Mouse (Mus musculus): Measurements from ENCODE around the gene Fnd3c2. TPM values are rescaled to one million over a fixed set of nuclear protein-coding genes. Genes with fewer than 3 reads are reported as not detected.
A peak's percentile ranks its signal among the peaks of the same experiment; 100 is the strongest.

The Fnd3c2 gene
- polyA plus RNA-seq, 1 experiment from 2014 or later = not detected

GRCm38 (mm10) chrX:106189356-106189755 lies 65.8 kb downstream of the Fnd3c2 start:
- Histone ChIP-seq H3K4me1 (ENCODE audit: control insufficient read depth, insufficient read depth, low read length) (peaks cover 9% of the 10 kb centered on the region; the same call in 1 of the 2 replicates), H3K27ac (ENCODE audit: low read depth, low read length) (no peak overlapping the region), H3K9ac (ENCODE audit: low read length) (no peak overlapping the region; the same call in 1 of the 2 replicates), H3K36me3 (ENCODE audit: control insufficient read depth, insufficient read depth, low read length) (peaks cover 7% of the 10 kb centered on the region; the same call in 1 of the 2 replicates), H3K27me3 (replicated peaks; ENCODE audit: control insufficient read depth, insufficient read depth, low read length) (no peaks in the 10 kb centered on the region), H3K9me3 (replicated peaks; ENCODE audit: control insufficient read depth, low read length) (no peaks in the 10 kb centered on the region), H3K4me2 (ENCODE audit: low read length) (peak overlapping the region; percentile 63), H3K4me3 (ENCODE audit: low read depth, low read length) (peak overlapping the region; percentile 39)
- DNase-seq (ENCODE audit: low spot score) (no peak), ATAC-seq (no peak)
- 65% methylated on average over 5 of the region's 5 CpGs for WGBS

GRCm38 (mm10) chrX:106187737-106188136 lies 67.4 kb downstream of the Fnd3c2 start:
- WGBS = 35% methylated on average over 12 of the region's 12 CpGs
- ATAC-seq (no peak), DNase-seq (ENCODE audit: low spot score) (no peak)
- H3K9ac ChIP-seq (ENCODE audit: low read length) = peak overlapping the region; percentile 58
- peak overlapping the region; percentile 63 for H3K4me2 ChIP-seq (ENCODE audit: low read length)
- H3K27ac ChIP-seq (ENCODE audit: low read depth, low read length) = no peak overlapping the region
- H3K36me3 ChIP-seq (ENCODE audit: control insufficient read depth, insufficient read depth, low read length) = no peaks in the 10 kb centered on the region
- H3K9me3 ChIP-seq (replicated peaks; ENCODE audit: control insufficient read depth, low read length) = no peaks in the 10 kb centered on the region
- peaks cover 9% of the 10 kb centered on the region; the same call in 1 of the 2 replicates for H3K4me1 ChIP-seq (ENCODE audit: control insufficient read depth, insufficient read depth, low read length)
- H3K27me3 ChIP-seq (replicated peaks; ENCODE audit: control insufficient read depth, insufficient read depth, low read length) = no peaks in the 10 kb centered on the region
- H3K4me3 ChIP-seq (ENCODE audit: low read depth, low read length) = peak overlapping the region; percentile 39

GRCm38 (mm10) chrX:106186713-106187649 lies 68.2 kb downstream of the Fnd3c2 start, which contains the start of gene Pgk1:
Gene Pgk1 (plus strand): TSS chrX:106187100.
- H3K9ac ChIP-seq (ENCODE audit: low read length) = peak within 1 kb of the TSS; percentile 58
- H3K27me3 ChIP-seq (replicated peaks; ENCODE audit: control insufficient read depth, insufficient read depth, low read length) = no peaks in the 10 kb centered on the region
- H3K4me2 ChIP-seq (ENCODE audit: low read length) = peak within 1 kb of the TSS; percentile 63
- no peaks in the 10 kb centered on the region for H3K36me3 ChIP-seq (ENCODE audit: control insufficient read depth, insufficient read depth, low read length)
- ATAC-seq = peak; percentile 98
- DNase-seq (ENCODE audit: low spot score) = peak; percentile 97
- H3K27ac ChIP-seq (ENCODE audit: low read depth, low read length) = peak within 1 kb of the TSS; percentile 87
- WGBS = 28% methylated on average over 55 of the region's 55 CpGs
- H3K4me1 ChIP-seq (ENCODE audit: control insufficient read depth, insufficient read depth, low read length) = peaks cover 9% of the 10 kb centered on the region; the same call in 1 of the 2 replicates
- H3K9me3 ChIP-seq (replicated peaks; ENCODE audit: control insufficient read depth, low read length) = no peaks in the 10 kb centered on the region
- peak within 1 kb of the TSS; percentile 39 for H3K4me3 ChIP-seq (ENCODE audit: low read depth, low read length)

GRCm38 (mm10) chrX:106185706-106186105 lies 69.5 kb downstream of the Fnd3c2 start:
- Histone ChIP-seq H3K4me3 (ENCODE audit: low read depth, low read length) (no peak overlapping the region), H3K27me3 (replicated peaks; ENCODE audit: control insufficient read depth, insufficient read depth, low read length) (no peaks in the 10 kb centered on the region), H3K27ac (ENCODE audit: low read depth, low read length) (peak overlapping the region; percentile 87), H3K9me3 (replicated peaks; ENCODE audit: control insufficient read depth, low read length) (no peaks in the 10 kb centered on the region), H3K36me3 (ENCODE audit: control insufficient read depth, insufficient read depth, low read length) (no peaks in the 10 kb centered on the region), H3K9ac (ENCODE audit: low read length) (no peak overlapping the region), H3K4me2 (ENCODE audit: low read length) (0 out of 2 replicates have a peak overlapping the region, but pooled peaks have one; percentile 2), H3K4me1 (ENCODE audit: control insufficient read depth, insufficient read depth, low read length) (peaks cover 9% of the 10 kb centered on the region; the same call in 1 of the 2 replicates)
- 25% methylated on average over 5 of the region's 5 CpGs for WGBS
- DNase-seq (ENCODE audit: low spot score) (peak; percentile 54), ATAC-seq (no peak)

Other genes starting within 250 kb of the Fnd3c2 start
- gene Magt1, start 243.5 kb downstream of the Fnd3c2 start, polyA plus RNA-seq (2014; fragmentation: Nextera tagmentation; extraction: Ambion mirVana) = 19.9 and 23.8 TPM in 2 replicates
- gene Cox7b, start 239.7 kb downstream of the Fnd3c2 start, polyA plus RNA-seq (2014; fragmentation: Nextera tagmentation; extraction: Ambion mirVana) = 377 and 391 TPM in 2 replicates
- 15.8 and 18.1 TPM in 2 replicates for gene Atp7a, start 228.1 kb downstream of the Fnd3c2 start, polyA plus RNA-seq (2014; fragmentation: Nextera tagmentation; extraction: Ambion mirVana)
- 0.23 and 0.25 TPM in 2 replicates for gene Tlr13, start 112.2 kb downstream of the Fnd3c2 start, polyA plus RNA-seq (2014; fragmentation: Nextera tagmentation; extraction: Ambion mirVana)
- gene Pgk1, start 68.3 kb downstream of the Fnd3c2 start, polyA plus RNA-seq (2014; fragmentation: Nextera tagmentation; extraction: Ambion mirVana) = 281 and 325 TPM in 2 replicates
- gene Taf9b, start 34.2 kb downstream of the Fnd3c2 start, polyA plus RNA-seq (2014; fragmentation: Nextera tagmentation; extraction: Ambion mirVana) = 19.1 and 19.7 TPM in 2 replicates
- 0.74 and 1.1 TPM in 2 replicates for gene Fndc3c1, start 230.0 kb upstream of the Fnd3c2 start, polyA plus RNA-seq (2014; fragmentation: Nextera tagmentation; extraction: Ambion mirVana)